Mouse (Mus musculus) lung, adult 2 months (tissue): ENCODE results near the gene Mettl17. TPM values are rescaled to one million over a fixed set of nuclear protein-coding genes. Genes with fewer than 3 reads are reported as not detected.
A peak's percentile ranks its signal among the peaks of the same experiment; 100 is the strongest.
"Not testable (repeated sequence)": the region's sequence is repeated elsewhere in the genome, so short reads cannot be mapped to it uniquely, and the experiment has no call there.

ENCODE experiments used
- DNase-seq: peaks from one replicate; pipeline ENCODE4 v3.0.0; 2022
- H3K4me1 ChIP-seq: fragments of 200-500 bp; 2 replicates; pipeline ENCODE4 v1.6.1; 2011; ENCODE audit warnings: low read length; ENCODE audit not compliant: control insufficient read depth, insufficient read depth
- H3K4me3 ChIP-seq: fragments of 200-500 bp; replicated peaks from 2 replicates; pipeline ENCODE3; 2011; ENCODE audit warnings: low read depth, mild to moderate bottlenecking, control low read depth, low read length; ENCODE audit errors: extremely low read depth
- CTCF ChIP-seq: fragments of 200-500 bp; IDR thresholded peaks from 2 replicates; pipeline ENCODE4 v1.5.1; 2011; ENCODE audit warnings: mild to moderate bottlenecking, low read length, control low read depth; ENCODE audit not compliant: insufficient read depth
- POLR2A ChIP-seq: fragments of 200-500 bp; IDR thresholded peaks from 2 replicates; pipeline ENCODE4 v1.6.1; 2011; ENCODE audit warnings: low read depth, mild to moderate bottlenecking, control low read depth, low read length, borderline replicate concordance; ENCODE audit errors: extremely low read depth
- WGBS: fragments of 180-500 bp; shearing (Covaris S2); methylation state at CpG from one replicate; pipeline ENCODE4 v1.1.7; 2018; 5-methylcytosine and 5-hydroxymethylcytosine counted together
- polyA plus RNA-seq: library from polyadenylated mRNA; depleted of rRNA; stranded (reverse); fragments of >200 nt; gene quantifications from 2 replicates; pipeline ENCODE4 v1.2.3, GENCODE M21; 2012; rRNA removed

Gene Mettl17
- polyA plus RNA-seq, result 26.0 and 27.2 TPM in 2 replicates

DNA sequence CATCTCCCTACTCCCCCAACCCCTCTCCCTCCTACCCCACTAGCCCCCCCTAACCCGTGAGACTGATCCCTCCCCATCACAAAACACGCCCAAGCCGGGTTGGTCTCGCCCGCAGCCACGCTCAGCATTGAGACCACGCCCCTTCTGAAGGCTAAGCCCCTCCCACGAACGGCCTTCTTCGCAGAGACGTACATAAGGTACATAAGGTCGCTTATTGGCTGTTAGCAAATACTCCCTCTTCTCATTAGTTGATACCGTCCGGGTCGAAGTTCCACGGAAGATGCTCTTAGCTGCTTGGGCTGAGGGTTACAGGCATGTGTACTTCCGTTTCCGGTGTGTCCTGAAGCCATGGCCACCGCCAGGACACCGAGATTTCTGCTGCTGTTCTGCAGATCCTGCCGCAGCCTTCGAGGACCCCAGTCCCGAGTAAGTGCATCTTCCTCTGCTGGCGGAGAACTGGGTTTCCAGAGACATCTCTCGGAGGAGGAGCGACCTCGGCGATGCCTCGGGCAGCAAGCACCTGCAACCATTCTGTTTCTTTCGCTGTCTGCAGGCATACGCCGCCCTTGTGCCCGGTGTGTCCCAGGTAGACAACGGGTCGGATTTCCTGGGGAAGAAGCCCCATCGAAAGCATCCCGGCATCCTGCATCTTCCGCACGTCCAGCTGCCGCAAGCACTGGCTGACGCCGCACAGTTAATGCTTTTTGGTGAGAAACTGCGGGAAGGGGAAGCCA, at the start of gene Mettl17:
Gene Mettl17, plus strand, starts transcription at position 245 of the 734 bp plus-strand sequence.
- TF ChIP-seq CTCF (no peak), POLR2A (peak; percentile 80; the same call in 1 of the 2 replicates)
- Histone ChIP-seq H3K4me1 (peaks cover 2% of the 10 kb centered on the region; the same call in 1 of the 2 replicates), H3K4me3 (peak within 1 kb of the TSS; percentile 89)
- WGBS, result under 1% methylated on average over 43 of the region's 43 CpGs
- DNase-seq, result peak; percentile 88

DNA sequence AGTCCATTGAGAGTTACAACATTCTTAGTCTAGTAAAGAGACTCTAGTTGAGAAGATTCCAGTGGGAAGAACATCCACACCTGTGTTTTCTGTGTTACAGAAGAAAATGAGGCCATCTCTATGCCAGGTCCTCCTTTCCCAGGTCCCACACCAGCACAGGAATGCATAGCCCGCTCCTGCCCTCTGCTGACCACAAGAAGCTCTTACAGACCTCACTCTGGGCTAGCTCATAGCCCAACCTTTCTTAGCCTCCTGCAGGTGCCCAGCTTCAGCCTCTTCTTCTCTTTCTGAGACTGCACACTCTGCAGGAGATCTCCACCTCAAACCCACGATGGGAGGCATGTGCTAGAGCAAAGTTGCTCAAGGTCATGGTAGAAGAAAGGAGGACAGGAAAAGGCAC, 46.2 kb upstream of the Mettl17 start:
- DNase-seq, H3K4me1 ChIP-seq, H3K4me3 ChIP-seq: not testable (repeated sequence)
- 18% methylated on average over 2 of the region's 2 CpGs for WGBS

DNA sequence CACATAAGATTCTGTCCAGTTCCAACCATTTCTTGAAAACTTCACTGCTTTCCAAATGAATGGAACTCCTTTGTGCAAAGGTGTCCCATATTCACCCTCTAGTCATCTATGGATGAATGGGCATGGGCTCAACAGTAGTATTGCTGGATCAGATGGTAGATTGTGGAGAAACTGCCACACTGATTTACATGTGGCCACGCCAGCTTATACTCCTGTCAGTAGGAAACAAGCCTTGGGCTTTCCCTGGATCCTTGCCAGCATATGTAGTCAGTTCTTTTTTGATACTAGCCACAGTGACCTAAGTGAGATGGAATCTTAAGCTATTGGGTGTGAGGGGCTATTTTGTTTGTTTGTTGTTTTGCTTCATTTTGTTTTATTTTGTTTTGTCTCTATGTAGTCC, 42.4 kb upstream of the Mettl17 start:
- H3K4me3 ChIP-seq, result no peak overlapping the region
- DNase-seq, result no peak
- WGBS, result 48% methylated on average over 1 of the region's 1 CpGs
- H3K4me1 ChIP-seq, result no peaks in the 10 kb centered on the region
- TF ChIP-seq POLR2A, result no peak
- no peak for TF ChIP-seq CTCF

DNA sequence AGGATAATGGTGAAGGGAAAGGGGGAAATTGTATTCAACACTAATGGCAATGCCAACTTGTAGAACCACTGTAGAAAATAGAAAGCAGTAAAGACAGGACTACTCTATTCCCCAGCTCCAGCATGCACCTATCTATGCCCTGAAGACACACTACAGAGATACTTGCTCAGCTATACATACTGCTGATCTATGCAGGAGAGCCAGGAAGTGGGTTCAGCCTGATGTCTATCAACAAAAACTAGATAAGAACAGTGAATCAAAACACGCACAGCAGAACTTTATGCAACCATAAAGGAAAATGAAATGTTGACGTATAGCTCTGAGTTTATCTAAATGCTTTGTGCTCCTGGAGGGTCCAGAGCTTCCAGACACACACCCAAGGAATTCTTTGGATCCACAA, 41.9 kb upstream of the Mettl17 start:
- no peaks in the 10 kb centered on the region for H3K4me1 ChIP-seq
- TF ChIP-seq POLR2A (no peak), CTCF (no peak)
- WGBS, result 56% methylated on average over 2 of the region's 2 CpGs
- H3K4me3 ChIP-seq, result no peak overlapping the region
- no peak for DNase-seq

DNA sequence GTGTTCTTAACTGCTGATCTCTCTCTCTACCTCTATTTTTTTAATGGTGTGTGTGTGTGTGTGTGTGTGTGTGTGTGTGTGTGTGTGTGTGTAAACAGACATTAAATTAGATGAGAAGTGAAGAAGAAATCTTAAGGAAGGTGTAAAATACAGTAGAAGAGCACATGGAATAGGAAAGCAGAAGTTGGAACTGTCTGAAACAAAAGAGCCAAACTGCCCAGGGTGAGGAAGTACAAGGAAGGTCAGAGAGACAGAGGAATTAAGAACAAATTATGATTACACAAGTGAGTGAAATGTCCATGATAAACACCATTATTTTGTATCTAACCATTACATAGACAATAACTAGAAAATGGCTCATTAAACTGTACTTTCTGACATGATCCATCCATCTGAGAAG, 40.8 kb upstream of the Mettl17 start:
- Histone ChIP-seq H3K4me1 (no peaks in the 10 kb centered on the region), H3K4me3 (no peak overlapping the region)
- no peak for TF ChIP-seq CTCF
- no peak for TF ChIP-seq POLR2A
- DNase-seq, result no peak

DNA sequence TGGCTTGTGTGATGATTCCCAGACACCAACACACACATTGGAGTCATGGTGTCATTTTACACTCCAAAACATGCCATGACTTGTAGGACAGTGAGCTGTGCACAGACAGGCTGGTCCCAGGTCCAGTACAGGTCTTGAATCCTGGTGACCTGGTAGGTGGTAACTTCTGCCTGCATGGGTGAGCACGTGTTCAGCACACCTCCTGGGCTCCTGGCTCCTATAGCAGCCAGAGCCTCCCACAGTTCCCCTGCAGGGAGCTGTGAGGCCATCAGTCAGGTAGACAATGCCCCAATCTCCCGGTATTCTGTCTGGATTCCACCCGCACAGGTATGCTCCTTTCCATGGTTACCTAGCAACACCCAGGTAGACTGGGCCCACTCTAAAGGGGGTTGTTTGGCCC, 38.1 kb upstream of the Mettl17 start:
- DNase-seq, result no peak
- TF ChIP-seq CTCF (no peak), POLR2A (no peak)
- WGBS, result 65% methylated on average over 3 of the region's 3 CpGs
- Histone ChIP-seq H3K4me3 (no peak overlapping the region), H3K4me1 (no peaks in the 10 kb centered on the region)

DNA sequence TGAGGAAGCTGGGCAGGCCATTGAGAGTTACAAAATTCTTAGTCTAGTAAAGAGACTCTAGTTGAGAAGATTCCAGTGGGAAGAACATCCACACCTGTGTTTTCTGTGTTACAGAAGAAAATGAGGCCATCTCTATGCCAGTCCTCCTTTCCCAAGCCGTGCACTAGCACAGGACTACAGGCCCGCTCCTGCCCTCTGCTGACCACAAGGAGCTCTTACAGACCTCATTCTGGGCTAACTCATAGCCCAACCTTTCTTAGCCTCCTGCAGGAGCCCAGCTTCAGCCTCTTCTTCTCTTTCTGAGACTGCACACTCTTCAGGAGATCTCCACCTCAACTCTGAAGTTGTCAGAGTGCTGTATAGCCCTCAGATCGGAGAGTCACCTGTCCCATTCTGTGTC, 33.6 kb upstream of the Mettl17 start:
- not testable (repeated sequence) for H3K4me3 ChIP-seq, H3K4me1 ChIP-seq, DNase-seq
- 43% methylated on average over 3 of the region's 3 CpGs for WGBS

DNA sequence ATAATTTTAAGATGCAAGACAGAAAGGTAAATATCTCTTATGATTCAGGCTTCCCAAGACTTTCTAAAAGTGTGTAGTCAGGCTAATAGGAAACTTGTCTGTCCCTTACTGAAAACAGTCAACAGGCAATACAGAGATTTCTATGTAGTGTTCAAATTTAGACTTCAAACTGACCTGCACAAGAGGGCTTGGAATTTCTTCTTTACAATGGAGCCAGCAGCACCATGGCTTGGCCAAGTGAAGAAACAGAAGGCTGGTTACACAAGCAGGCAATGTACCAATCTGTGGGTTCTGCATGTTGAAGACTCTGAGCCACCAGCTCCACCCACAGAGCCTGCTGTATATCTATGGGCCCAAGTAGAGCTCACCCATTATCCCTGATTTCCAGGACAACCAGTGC, 31.2 kb upstream of the Mettl17 start, which contains the start of gene Ear6:
Gene Ear6, plus strand, starts transcription at position 301 of the 400 bp plus-strand sequence.
- no peak for DNase-seq
- no peaks in the 10 kb centered on the region for H3K4me1 ChIP-seq
- TF ChIP-seq CTCF (no peak), POLR2A (no peak)
- H3K4me3 ChIP-seq, result no peak within 1 kb of the TSS

DNA sequence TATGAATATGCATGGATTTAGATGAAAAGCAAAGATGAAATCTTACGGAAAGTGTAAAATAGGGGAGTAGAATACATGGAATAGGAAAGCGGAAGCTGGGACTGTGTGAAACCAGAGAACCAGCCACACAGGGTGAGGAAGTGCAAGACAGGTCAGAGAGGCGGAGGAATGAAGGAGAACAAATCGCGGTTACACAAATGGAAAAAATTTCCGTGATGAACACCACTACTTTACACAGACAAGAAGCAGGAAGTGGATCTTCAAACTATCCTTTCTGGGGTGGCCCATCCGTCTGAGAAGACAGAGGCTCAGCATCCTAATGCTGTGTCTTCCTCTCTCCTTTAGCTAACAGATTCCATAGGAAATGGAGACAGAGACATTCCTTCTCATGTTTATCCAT, 29.4 kb upstream of the Mettl17 start:
- 71% methylated on average over 7 of the region's 7 CpGs for WGBS
- not testable (repeated sequence) for H3K4me3 ChIP-seq, H3K4me1 ChIP-seq, DNase-seq

DNA sequence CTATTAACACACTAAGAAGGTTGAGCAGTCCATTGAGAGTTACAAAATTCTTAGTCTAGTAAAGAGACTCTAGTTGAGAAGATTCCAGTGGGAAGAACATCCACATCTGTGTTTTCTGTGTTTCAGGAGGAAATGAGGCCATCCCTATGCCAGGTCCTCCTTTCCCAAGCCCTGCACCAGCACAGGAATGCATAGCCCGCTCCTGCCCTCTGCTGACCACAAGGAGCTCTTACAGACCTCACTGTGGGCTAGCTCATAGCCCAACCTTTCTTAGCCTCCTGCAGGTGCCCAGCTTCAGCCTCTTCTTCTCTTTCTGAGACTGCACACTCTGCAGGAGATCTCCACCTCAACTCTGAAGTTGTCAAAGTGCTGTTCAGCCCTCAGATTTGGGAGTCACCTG, 21.0 kb upstream of the Mettl17 start:
- 0 out of 2 replicates have a peak, but pooled peaks have one; percentile 30 for TF ChIP-seq CTCF
- not testable (repeated sequence) for H3K4me3 ChIP-seq, H3K4me1 ChIP-seq, DNase-seq
- WGBS, result 6% methylated on average over 1 of the region's 1 CpGs

DNA sequence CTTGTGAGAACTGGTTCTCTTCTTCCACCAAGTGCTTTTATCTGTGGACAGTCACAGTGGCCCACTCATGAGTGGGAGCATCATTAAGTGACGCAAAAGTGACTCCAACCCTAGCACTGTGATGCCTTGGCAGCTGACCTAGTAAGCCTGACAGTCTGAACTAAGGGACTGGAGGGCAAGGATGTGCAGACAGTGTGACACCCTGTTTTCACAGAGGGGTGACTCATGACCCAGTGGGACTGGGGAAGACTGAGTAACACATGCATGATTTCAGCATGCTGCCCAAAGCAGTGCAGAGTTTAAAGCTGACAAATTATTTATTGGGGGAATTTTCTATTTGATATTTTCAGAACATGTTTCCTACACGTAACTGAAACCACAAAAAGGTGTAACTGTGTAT, 13.9 kb upstream of the Mettl17 start:
- WGBS, result 56% methylated on average over 2 of the region's 2 CpGs
- no peaks in the 10 kb centered on the region for H3K4me1 ChIP-seq

More for the DNA sequence above, 13.9 kb upstream of the Mettl17 start:
- no peak for TF ChIP-seq POLR2A
- no peak for TF ChIP-seq CTCF
- DNase-seq, result no peak
- no peak overlapping the region for H3K4me3 ChIP-seq
